Mouse (Mus musculus) right cerebral cortex, postnatal 25 days (tissue): Measurements from ENCODE around the gene Mrpl53.

Source experiments
- DNase-seq: peaks from one replicate; pipeline ENCODE4 v3.0.0; 2022

Gene Mrpl53

GRCm38 (mm10) chr6:83095968-83096367 lies 12.9 kb upstream of the Mrpl53 start:
- DNase-seq = no peak

DNA sequence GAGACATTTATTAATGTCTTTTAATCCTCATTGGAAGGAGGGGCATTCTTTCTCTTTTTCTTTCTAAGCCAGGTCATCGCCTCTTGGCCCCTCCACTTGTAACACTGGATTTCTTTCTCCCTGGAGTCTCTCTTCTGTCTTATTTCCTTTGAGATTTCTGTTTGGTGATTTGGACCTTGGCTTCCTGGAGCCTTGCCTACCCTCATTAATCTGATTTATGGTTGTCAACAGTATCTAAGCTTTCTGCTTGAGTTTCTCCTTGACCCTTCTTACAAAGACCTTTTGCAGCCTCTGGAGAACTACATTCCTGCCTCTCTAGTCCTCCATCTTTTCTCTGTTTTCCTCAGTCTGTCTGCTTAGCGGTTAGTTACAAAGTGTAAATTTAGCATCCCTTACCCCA lies 10.4 kb upstream of the Mrpl53 start:
- no peak for DNase-seq

DNA sequence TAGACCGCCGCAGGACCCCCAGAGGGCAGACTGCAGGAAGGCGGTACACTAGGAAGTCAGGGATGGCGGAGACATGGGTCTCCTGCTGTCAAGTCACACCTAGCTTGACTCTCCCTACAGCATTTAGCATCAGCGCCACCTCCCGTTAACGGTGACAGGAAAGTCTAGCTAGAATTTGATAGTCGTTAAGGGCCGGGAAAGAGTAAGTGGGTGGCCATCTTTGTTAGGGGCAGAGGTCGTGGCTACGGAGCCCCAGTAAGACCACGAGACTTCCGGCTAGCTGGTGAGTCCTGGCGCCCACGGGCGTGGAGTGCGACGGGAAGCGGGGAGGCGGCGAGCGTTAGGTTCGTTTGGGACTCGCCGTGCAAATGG lies 7.5 kb upstream of the Mrpl53 start, which contains the start of the genes Ccdc142 and Gm42688:
Gene Ccdc142, plus strand, starts transcription at position 286 of the 372 bp plus-strand sequence.
Gene Gm42688, plus strand, starts transcription at position 302 of the 372 bp plus-strand sequence.
- peak; percentile 87 for DNase-seq

- peak; percentile 72 for DNase-seq
These were observed 6.9 kb upstream of the Mrpl53 start for GRCm38 (mm10) chr6:83101688-83102556.

GRCm38 (mm10) chr6:83103130-83103650 lies 5.7 kb upstream of the Mrpl53 start:
- DNase-seq = no peak

GRCm38 (mm10) chr6:83104158-83104557 lies 4.7 kb upstream of the Mrpl53 start:
- no peak for DNase-seq

DNA sequence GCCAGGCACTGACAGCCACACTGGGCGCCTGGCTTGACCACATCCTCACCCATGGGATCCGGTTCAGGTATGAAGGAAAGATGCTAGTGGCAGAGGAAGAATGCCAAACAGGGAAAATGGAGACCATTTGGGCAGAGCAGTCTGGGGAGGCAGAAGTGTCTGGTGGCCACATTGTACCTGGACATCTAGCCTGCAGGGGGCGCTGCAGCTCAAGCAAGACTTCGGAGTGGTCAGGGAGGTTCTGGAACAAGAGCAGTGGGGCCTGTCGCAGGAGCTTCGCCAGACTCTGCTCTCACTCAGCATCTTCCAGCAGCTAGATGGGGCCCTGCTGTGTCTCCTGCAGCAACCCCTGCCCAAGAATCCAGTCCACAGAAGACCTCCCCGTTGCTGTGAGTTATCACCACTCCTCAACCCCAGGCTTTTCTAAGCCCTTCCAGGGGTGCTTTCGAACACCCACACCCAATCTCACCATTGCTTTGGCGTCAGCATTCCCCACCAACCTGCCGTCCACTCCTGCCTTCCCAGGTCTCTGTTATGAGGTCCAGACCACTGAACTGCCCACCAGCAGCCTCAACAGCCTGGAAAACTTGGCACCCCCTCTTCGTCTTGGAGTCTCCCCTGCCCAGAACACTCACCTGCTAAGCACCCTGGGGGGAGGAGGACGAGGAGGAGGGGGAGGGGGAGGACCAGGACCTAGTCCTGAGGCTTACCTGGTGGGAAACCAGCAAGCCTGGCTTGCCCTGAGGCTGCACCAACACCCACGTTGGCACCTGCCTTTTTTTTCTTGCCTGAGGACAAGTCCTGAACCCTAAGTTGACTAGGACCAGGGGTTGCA lies 1.1 kb upstream of the Mrpl53 start:
- no peak for DNase-seq

GRCm38 (mm10) chr6:83111510-83112136 lies 2.8 kb downstream of the Mrpl53 start:
- no peak for DNase-seq

- peak; percentile 92 for DNase-seq
These were observed 6.3 kb downstream of the Mrpl53 start, which contains the start of gene Mogs for GRCm38 (mm10) chr6:83115011-83115671. Mogs (plus strand) TSS chr6:83115496.

DNA sequence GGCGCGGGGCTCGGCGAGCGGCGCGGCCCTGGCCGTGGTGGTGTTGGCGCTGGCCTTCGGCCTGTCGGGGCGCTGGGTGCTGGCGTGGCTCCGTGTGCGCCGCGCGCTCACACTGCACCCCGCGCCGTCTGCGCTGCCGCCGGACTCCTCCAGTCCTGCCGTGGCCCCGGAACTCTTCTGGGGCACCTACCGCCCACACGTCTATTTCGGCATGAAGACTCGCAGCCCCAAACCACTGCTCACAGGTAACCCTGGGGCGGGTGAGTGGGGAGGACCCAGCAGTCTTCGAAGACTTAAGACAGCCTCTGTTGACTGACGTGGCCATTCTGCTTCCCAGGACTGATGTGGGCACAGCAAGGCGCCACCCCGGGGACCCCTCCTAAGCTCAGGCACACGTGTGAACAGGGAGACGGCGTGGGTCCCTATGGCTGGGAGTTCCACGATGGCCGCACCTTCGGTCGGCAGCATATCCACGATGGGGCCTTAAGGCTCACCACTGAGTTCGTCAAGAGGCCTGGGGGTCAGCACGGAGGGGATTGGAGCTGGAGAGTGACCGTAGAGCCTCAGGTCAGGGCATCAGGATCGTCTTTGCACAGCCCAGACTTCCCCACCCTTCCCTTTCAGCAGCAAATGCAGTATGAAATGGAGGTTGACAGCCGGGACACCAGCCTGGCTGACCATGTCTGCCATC lies 7.0 kb downstream of the Mrpl53 start:
- no peak for DNase-seq

DNA sequence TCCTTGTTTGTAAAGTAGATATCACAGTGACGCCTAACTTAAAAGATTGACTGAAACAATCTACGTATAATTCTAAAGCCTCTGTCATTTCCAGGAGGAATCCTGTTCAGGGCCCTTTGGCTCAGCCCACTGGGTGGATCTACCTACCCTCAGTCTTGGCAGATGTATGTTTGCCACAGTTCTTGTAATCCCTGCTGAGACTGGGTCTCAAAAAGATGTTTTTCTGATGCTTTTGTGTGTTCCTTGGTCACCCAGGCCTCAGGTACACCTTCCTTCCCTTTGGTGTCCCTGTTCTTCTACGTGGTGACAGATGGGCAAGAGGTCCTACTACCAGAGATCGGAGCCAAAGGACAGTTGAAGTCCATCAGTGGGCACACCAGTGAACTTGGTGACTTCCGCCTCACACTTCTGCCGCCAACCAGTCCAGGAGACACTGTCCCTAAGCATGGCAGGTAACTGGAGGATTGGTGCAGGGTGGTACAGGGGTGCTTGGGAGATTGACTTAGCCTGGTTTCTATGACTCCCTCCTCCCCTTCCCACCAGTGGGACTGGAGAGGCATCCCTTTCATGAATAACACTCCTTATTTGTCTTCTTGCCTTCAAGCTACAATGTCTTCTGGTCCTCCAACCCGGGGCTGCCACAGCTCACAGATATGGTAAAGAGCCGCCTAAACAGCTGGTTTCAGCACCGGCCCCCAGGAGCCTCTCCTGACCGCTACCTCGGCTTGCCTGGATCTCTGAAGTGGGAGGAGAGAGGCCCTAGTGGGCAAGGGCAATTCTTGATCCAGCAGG lies 7.7 kb downstream of the Mrpl53 start:
- DNase-seq = no peak

GRCm38 (mm10) chr6:83117165-83117438 lies 8.3 kb downstream of the Mrpl53 start:
- DNase-seq = no peak

DNA sequence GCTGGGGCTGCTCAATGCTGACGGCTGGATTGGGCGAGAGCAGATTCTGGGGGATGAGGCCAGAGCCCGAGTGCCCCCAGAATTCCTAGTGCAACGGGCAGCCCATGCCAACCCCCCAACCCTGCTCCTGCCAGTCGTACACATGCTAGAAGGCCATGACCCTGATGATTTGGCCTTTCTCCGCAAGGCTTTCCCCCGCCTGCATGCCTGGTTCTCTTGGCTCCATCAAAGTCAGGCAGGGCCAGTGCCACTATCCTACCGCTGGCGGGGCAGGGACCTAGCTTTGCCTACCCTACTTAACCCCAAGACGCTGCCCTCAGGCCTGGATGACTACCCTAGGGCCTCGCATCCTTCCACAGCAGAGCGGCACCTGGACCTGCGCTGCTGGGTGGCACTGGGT lies 8.8 kb downstream of the Mrpl53 start:
- no peak for DNase-seq

- DNase-seq = no peak
These were observed 9.5 kb downstream of the Mrpl53 start for GRCm38 (mm10) chr6:83118369-83118768.

- no peak for DNase-seq
These were observed 10.2 kb downstream of the Mrpl53 start for GRCm38 (mm10) chr6:83118825-83119733.

DNA sequence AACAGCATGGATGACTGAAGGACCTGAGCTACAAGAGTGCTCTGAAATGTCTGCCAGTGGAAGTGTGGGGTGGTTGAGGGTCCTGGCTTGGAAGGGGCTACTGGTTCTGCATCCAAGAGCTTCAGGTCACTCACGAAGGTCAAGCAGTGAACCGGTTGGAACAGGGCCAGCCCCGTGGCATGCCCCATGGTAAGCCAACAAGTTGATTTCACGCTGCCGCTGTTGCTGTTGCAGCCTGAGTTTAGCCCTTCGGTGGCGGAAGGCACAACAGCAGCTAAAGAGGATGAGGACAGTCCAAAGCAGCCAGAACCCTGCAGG lies 10.9 kb downstream of the Mrpl53 start:
- no peak for DNase-seq

GRCm38 (mm10) chr6:83120930-83121862 lies 12.4 kb downstream of the Mrpl53 start, which contains the start of gene Wbp1:
Wbp1 (minus strand) TSS chr6:83121559.
- peak; percentile 95 for DNase-seq

DNA sequence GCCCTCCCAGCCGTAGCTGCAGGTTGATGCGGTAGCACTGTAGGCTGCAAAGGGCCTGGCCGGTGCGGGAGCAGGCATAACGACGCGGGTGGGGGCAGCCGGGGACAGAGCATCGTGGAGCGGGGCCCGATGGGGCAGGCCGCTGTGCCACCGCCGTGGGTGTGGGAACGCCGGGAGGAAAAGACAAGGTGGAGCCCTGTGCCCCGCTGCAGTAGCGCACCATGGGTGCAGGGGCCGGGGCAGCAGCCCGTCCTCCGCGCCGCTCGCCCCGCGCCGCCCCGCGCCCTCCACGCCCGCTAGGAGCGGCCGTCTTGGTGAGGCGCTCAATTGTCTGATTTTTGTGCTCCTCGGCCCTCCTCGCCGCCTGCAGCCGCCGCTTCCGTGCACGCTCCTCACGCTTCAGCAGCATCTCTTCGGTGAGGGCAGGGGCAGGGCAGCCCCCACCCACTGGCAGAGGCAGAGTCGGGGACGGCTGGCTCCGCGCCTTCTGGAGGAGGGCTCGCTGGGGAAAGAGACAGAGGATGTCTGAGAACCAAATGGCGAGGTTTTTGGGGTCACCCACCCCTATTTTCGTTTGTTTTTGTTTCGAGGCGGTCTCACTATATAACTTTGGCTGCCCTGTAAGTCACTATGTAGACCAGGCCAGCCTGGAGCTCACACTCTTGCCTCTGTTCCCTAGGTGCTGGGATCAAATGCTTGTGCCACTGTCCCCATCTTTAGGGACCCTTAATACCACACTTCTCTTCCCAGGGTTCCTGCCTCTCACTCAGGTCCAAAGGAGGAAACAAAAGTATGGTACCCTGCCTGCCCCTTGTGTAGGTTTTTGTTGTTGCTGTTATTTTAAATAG lies 13.2 kb downstream of the Mrpl53 start:
- DNase-seq = no peak
